Mouse (Mus musculus) T-helper 17 cell (primary cell): ENCODE results near the gene Hnrnpr.

Experiments
- in situ Hi-C, 2 experiments: fragments of 300-600 bp; cut with MboI, MseI; formaldehyde crosslinking; loops; 1 replicate in 1 of 2; 2 replicates in 1 of 2; pipeline ENCODE4 v1.15.1; 2025; ENCODE audit warnings: high pct_unique_total_duplicates in 2 of 2

Hnrnpr gene

DNA sequence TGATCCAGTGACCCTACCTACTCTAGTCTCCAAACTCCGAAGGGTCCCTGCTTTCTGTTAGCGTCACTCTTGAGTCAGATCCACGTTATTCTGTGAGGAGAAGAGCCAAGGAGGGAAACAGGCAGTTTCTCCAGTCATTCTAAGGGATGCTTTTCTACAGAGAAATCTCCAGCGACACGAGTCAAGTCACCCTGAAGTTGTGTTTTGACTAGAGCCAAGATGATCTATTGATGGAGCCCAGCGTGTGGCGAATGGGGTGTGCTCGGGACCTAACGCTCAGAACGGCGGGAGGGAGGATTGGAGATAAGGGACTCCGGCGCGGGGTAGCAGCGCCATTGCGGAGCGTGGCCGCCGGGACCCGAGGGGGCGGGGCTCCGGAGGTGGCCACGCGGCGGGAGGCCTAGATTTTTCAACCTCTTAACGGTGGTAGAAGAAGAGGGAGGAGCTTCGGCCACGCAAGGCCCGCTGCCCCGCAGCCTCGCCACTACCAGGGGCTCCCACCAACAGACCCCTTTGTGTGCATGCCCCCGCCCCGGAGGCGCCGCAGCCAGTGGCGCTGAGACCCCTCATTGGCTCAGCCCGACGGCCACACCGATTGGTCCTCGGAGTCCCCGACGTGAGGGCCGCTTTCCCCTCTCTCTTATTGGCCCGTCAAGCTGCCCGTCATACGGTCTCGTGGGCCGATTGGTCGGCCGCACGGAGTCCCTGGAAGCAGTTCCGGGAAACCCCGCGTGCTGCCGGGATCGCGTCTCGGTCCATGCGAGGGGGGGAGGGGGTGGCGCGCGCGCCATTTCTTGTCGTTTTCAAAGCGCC is at the start of gene Hnrnpr:
TSS of gene Hnrnpr (plus strand) at position 714 of the 813 bp plus-strand sequence.
- in situ Hi-C loops = no loop called here

DNA sequence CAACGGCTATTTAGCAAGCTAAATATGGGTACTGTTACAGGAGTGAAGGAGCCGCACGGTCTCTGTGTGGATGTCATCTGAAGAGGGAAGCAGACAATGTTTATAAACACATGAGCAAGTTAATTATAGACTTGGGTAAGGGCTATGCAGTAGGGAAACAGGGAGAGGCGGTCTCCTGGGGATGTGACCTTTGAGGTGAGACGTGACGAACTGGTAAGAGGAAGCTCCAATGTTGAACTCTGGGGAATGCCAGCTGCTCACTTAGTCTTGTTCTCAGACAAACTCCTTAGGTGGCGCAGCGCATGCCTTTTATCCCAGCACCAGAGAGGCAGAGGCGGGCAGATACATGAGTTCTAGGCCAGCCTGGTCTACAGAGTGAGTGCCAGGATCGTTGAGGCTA is 48.8 kb upstream of the Hnrnpr start:
- in situ Hi-C loops = no loop called here

DNA sequence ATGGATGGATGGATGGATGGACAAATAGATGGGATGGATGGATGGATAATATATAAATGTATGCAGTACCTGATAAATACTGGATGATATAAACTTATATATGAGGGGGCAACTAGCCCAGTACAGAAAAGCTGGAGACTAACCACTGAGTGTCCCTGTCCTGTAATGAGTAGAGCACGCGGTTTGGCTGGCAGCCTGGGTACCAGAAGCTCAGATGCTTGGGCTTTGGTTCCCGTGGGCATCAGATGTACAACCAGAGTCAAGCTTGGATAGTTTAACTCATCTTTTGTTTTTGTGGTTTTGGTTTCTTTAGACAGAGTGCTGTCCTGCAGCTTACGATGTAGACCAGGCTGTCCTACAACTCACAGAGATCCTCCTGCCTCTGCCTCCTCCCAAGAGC is 47.2 kb upstream of the Hnrnpr start:
- in situ Hi-C loops = no loop called here

DNA sequence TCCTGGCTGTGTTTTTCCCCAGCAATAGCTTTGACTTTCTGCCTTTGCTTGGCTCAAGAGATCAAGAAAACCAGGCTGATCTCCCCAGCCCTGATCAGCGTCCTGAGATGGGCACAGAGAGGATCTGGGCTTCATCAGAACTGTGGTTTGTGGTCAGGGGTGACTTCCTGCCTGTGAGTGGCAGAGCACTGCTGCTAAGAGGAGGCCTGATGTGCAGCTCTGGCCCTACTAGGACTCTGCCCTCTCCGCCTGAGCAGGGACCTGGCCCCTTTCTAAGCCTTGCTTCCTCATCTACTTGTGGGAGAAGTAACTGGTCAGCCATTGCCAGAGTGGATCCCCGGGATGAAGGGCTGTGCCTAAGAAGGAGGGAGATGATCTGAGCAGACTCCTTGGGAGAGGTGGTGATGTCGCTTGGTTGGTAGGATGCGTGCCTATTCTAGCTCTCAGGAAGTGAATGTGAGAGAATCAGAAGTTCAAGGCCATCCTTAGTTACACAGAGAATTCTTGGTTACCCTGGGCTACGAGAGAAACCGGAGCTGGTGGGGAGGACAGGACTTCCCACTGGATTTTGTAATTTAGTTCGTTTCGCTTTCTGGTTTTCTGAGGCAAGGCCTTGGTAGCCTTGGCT is 43.9 kb upstream of the Hnrnpr start:
- in situ Hi-C loops = no loop called here

DNA sequence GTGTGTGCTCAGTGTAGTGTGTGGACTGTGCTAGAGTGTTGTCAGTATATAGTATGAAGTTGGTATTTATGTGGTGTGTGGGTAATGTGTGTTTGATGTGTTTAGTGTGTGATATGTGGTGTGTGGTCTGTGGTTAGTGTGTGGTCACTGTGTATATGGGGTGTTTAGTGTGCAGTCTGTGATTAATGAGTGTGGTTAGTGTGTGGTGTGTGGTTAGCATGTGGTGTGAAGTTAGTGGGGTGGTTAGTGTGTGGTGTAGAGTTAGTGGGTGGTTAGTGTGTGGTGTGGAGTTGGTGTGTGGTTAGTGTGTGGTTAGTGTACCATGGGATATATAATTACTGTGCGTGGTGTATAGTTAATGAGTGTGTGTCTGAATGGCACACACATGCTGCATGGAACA is 41.8 kb upstream of the Hnrnpr start:
- in situ Hi-C loops = no loop called here

DNA sequence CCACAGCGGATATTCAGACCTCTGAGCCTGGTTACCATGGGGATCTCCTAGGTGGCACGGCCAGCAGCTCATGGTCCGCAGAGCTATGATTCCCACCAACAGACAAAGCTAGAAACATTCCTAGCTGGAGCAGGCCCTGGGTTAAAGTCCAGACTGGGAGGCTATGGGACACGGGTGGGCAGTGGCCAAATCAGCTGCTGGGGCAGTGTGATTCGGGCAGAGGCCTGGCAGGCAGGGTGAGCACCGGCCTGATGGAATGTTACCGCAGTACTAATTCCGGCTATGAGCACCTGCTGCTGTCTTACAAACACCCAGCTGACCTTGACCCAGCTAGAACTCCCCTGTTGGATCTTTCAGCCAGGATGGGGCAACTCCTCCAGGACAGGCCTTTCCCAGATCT is 40.1 kb upstream of the Hnrnpr start:
- in situ Hi-C loops = no loop called here

DNA sequence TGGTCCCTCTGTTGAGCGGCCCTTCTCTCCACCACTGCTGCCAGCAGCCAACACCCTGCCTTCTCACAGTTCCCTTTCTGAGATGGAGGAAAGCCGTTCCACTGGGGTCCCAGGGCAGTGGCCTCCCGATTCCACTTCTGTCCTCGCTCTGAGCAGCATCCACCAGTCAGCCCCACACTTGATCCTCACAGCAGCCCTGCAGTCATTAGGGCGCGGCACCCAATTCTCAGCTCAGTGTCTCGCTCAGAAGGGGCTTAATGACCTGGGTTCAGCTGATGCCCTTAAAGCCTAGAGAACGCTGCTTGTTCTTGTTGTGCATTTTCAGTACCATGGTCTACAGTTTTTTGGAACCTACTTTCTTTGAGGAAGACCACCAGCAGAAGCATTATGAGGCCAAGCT is 29.6 kb upstream of the Hnrnpr start:
- in situ Hi-C loops = no loop called here

DNA sequence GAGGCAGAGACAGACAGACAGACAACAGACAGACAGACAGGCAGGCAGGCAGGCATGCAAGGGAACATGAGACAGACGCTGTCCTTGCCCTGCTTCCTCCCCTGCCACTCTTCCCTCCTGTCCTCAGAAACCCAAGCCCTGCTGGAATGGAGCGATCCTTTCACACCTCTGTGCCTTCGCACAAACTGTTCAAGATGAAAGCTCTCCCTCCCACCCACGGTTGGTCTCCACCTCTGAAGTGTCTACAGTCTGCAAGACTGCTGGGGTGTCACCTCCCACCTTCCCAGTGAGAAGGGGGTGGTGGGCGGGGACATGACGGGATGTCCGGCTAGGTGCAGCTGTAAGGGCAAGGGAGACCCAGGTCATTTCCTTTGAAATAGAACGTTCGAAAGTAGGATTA is 29.1 kb upstream of the Hnrnpr start:
- in situ Hi-C loops = no loop called here

DNA sequence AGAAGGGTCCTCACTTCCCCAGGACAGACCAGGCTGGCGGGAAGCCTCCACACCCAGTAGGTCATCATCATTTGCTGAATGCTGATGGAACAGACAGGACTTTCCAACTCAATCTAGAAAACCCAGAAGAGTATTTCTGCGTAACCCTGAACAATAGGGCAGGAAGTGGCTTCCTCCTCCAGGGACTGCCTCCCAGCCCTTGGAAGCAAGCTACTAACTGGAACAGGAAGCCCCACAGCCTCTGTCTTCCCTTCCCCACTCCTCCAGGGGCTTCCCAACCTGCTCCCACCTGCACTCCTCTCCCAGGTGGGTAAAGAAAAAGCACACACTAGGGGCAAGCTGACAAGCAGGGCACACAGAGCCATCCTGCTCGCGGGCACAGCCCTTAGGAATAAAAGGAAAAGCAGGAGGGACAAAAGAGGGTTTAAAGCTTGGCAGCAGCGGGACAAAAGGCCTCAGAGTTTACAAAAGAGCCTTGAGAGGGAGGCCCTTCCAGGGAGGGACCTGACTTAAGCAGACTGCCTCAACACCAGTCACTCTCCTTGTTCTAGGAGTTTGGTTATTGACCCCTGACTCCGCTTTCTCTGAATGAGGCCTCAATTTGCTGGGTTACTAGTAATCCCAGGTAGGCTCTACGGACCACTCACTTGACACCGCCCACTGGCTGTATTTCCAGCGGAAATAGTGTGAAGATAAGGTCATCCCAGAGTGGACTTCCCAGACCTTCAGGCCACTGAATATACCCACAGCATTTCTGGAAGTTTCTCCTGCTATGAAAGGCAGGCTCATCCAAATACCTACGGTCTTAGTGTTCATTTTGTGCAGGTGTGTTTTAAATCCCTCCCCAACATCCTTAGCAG is 27.9 kb upstream of the Hnrnpr start:
- in situ Hi-C loops = no loop called here

DNA sequence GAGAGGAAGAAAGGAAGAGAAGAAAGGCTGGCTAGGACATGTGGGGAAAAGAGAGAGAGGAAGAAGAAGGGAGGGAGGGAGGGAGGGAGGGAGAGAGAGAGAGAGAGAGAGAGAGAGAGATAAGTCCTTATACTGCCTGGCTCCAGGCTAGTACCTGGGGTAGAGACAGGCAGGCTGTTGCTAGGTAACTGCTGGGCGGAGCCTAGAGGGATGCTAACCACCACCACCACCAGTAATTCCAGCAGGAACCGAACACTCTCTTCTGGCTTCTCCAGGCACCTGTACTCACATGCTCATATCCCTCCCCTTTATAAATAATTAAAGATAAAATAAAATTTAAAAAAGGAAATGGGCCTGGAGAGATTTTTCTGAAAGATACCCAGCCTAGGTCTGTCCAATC is 27.0 kb upstream of the Hnrnpr start:
- in situ Hi-C loops = no loop called here

DNA sequence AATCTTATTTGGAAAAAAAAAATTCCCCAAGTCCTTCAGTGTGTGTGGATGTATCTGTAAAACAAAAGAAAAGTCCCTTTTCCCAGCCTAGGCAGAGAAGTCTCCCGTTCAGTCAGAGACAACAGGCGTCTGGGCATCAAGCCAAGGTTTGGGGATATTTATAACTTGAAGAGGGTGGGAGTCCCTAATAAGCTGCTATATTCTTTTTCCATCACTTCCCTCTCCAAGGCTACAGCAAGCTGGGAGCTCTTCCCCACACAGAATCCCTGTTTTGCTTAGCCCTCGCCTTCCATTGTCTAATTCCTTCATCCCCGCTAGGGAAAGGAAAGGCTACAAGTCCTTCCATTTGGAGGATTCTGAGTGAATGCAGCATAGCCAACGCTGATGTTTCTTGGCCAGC is 26.3 kb upstream of the Hnrnpr start, which contains the start of gene Zfp46:
TSS of gene Zfp46 (plus strand) at position 229 of the 400 bp plus-strand sequence.
- in situ Hi-C loops = no loop called here

DNA sequence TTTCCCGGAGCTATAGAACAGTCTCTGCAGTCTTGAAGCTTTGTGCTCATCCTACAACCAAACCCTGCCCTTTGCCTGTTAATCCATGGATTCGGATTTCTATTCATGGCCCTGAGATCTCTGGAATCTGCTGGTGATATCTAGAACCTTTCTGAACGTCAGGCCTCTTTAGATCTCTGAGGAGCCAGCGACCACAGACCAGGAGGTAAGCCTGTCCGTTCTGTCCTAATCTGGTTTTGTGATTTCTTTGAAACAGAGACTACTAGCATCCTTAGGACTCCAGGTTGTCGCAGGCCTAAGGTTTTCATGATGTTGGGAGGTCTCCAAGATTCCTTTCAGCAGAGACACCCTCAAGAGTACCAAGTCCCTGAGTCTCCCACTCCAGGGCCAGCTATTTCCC is 25.9 kb upstream of the Hnrnpr start:
- in situ Hi-C loops = no loop called here

DNA sequence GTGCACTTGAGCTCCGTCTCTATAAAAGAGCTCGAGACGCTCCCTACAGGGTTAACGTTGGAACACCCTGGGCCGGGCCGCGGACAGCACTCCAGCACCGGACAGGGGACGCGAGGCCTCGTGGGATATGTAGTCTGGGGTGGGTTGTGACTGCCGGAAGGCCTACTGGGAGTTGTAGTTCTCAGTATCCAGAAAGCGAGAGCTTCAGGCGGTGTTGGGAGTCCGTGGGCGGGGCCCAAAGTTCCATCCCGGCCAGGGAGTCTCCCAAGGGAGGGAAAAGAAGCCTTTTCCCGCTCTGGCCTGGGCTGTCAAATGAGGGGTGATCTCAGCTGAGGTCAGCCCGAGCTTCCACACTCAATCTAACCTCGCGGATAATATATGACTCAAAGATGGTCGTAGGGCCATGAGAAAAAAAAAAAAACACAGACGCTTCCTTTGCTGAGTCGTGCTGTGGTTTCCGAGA is 25.4 kb upstream of the Hnrnpr start:
- in situ Hi-C loops = no loop called here

DNA sequence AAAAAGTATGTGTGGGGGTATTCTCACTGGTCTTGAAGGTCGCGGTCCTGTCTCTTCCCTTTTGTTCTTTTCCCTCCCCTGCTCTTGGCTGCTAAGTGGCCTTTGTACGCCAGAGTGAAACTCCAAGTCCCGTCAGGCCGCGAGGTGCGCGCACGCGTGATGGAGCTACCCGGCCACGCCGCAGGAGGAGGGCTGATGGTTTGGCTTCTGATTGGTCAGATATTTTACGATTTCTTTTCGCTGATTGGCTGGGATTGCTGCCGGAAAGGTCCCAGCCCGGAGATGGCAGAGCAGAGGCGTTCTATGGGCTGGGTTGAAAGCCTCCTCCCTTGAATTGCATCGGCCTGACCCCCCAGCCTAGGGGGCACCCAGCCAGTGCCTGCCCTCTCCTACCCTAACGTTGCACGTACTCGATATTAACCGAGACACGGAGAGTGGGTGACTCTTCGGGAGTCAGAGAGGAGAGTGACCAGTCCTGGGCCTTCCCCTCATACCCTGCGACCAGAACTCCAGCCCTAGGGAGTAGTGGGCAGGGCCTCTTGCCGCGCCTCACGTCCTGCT is 24.9 kb upstream of the Hnrnpr start:
- in situ Hi-C loops = no loop called here

DNA sequence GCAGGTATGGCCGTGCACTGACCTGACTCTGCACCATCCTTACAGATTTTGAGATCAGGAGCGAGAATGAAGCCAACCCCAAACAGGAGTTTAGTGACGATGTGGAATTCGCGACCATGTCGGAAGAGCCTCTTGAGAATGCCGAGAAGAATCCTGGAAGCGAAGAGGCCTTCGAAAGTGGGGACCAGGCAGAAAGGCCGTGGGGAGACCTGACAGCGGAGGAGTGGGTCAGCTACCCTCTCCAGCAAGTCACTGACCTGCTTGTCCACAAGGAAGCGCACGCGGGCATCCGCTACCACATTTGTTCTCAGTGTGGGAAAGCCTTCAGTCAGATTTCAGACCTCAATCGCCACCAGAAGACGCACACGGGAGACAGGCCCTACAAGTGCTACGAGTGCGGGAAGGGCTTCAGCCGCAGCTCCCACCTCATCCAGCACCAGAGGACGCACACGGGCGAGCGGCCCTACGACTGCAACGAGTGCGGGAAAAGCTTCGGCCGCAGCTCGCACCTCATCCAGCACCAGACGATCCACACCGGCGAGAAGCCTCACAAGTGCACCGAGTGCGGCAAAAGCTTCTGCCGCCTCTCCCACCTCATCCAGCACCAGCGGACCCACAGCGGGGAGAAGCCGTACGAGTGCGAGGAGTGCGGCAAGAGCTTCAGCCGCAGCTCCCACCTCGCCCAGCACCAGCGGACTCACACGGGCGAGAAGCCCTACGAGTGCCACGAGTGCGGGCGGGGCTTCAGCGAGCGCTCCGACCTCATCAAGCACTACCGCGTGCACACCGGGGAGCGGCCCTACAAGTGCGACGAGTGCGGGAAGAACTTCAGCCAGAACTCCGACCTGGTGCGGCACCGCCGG is 20.6 kb upstream of the Hnrnpr start:
- in situ Hi-C loops = no loop called here

DNA sequence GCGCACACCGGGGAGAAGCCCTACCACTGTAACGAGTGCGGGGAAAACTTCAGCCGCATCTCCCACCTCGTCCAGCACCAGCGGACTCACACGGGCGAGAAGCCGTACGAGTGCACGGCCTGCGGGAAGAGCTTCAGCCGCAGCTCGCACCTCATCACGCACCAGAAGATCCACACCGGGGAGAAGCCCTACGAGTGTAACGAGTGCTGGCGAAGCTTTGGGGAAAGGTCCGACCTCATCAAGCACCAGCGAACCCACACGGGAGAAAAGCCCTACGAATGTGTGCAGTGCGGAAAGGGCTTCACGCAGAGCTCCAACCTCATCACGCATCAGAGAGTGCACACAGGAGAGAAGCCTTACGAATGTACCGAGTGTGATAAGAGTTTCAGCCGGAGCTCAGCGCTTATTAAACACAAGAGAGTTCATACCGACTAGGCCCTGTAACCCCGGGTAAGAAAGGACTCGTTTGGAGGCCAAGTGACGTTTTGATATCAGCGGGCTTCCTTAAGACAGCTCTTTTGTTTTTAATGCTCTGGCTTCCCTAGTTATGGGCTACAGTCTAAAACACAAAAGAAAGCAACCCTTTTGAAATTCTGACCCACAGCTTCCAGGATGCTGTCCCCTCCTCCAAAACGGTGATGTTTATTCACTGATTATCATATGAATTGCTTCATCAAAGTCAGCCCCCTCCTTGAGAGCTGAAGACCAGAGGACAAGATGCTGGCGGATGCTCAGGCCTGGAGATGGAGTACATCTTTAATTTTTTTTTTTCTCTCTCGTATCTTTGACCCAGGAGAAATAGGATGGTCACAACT is 19.8 kb upstream of the Hnrnpr start:
- in situ Hi-C loops = no loop called here

DNA sequence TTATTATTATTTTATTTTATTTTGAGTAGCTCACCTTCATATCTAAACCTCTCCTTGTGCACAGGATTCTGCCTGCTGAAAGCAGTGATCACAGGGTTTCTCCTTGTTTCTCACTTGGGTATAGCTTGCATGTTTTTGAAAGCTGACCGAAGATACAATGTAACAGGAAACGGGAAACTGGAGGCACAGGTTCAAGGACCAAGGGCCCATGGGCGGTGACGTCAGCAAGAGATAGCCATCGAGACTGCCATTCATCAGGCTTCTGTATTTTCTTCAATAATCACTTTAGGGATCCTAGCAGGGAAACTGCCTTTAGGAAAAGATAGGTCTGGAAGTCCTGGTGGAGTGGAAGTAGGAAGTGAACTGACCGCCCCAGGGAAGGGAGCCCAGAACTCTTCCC is 19.1 kb upstream of the Hnrnpr start:
- in situ Hi-C loops = no loop called here

DNA sequence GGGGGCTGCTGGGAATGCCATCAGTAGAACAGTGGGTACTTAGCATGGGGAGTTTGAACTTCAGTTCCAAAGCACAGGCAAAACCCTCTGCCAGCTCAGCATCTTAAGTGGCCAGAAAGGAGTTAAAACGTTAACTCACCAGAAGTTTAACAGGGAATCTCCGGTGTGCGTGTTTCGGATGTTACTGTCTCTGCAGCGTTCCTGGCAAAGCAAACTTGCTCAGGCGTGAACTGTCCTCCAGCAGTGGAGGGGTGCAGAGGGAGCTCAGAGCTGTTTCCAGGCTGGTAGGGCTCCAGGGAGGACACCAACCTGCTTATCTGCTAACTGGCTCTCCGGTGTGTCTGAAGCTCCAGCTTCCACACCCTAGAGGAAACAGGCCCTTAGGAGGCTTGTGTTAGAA is 14.8 kb upstream of the Hnrnpr start:
- in situ Hi-C loops = no loop called here

DNA sequence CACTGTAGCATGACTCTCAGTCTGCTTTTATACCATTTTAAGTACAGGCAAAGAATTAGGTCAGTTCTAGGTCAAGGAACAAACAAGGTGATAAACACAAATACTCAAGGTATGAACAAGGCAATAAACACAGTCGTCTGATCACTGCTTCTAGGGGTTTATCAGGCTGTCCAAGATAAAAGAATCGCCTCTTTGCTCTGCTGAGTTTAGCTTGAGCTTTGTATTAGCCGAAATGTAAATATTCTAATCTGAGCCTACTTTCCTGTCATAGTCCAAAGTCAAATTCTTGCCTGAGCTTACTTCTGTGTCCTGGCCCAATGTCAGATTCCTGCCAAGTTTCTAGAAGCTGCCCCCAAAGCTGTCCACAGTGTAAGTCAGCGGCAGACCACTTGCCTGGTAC is 8.3 kb upstream of the Hnrnpr start:
- in situ Hi-C loops = no loop called here

DNA sequence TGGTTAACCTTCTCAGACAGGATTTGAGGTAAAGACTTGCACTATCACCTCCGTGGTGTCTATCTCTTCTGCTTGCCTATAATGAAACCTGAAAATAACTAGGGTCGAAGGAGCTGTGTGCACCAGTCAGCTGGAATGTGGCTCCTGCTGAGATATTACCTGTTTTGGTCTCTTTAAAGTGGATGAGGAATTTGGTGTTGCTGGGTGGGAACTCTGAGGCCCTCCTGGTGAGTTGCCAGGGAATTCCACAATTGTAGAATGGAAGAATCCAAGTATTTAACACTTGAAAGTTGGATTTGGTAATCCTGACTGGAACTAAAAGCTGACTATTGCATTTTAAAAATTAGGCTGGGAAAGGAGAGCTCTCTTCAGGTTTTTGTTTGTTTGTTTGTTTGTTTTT is 6.6 kb upstream of the Hnrnpr start:
- in situ Hi-C loops = no loop called here
